Mouse (Mus musculus) forebrain, embryonic 11.5 days (tissue): ENCODE measurements around the gene Pnpla2. TPM values are rescaled to one million over a fixed set of nuclear protein-coding genes. Genes with fewer than 3 reads are reported as not detected.

Experiments used
- ATAC-seq: fragments of 200-750 bp; cut with Nextera tagmentation; replicated peaks from 2 replicates; pipeline ENCODE4 v1.8.0; 2017; ENCODE audit warnings: moderate TSS enrichment; ENCODE audit not compliant: low FRiP score
- DNase-seq: peaks from one replicate; pipeline ENCODE4 v3.0.0-alpha.2; 2017; ENCODE audit warnings: low spot score
- H3K27ac ChIP-seq: fragments of 300-500 bp; sonication (generic); 2 replicates; pipeline ENCODE4 v1.5.1; 2014; ENCODE audit warnings: low read depth, low read length
- H3K27me3 ChIP-seq: fragments of 300-500 bp; sonication (generic); 2 replicates; pipeline ENCODE4 v1.6.1; 2014; ENCODE audit warnings: mild to moderate bottlenecking, low read length, mixed read lengths; ENCODE audit not compliant: control insufficient read depth, insufficient read depth
- H3K36me3 ChIP-seq: fragments of 300-500 bp; sonication (generic); 2 replicates; pipeline ENCODE4 v1.6.1; 2014; ENCODE audit warnings: mild to moderate bottlenecking, low read length, moderate library complexity, mixed read lengths; ENCODE audit not compliant: control insufficient read depth, insufficient read depth
- H3K4me1 ChIP-seq: fragments of 300-500 bp; sonication (generic); replicated peaks from 2 replicates; pipeline ENCODE4 v1.6.1; 2014; ENCODE audit warnings: low read length, mixed read lengths; ENCODE audit not compliant: control insufficient read depth, insufficient read depth
- H3K4me2 ChIP-seq: fragments of 300-500 bp; sonication (generic); 2 replicates; pipeline ENCODE4 v1.6.1; 2014; ENCODE audit warnings: low read depth, mild to moderate bottlenecking, low read length, moderate library complexity, mixed read lengths; ENCODE audit not compliant: severe bottlenecking
- H3K4me3 ChIP-seq: fragments of 300-500 bp; sonication (generic); 2 replicates; pipeline ENCODE4 v1.5.1; 2014; ENCODE audit warnings: low read depth, low read length
- H3K9ac ChIP-seq: fragments of 300-500 bp; sonication (generic); 2 replicates; pipeline ENCODE4 v1.6.1; 2014; ENCODE audit warnings: low read length
- H3K9me3 ChIP-seq: fragments of 300-500 bp; sonication (generic); 2 replicates; pipeline ENCODE4 v1.6.1; 2016; ENCODE audit warnings: low read length, mixed read lengths; ENCODE audit not compliant: control insufficient read depth
- WGBS: fragments of 180-500 bp; shearing (Covaris S2); extraction: QIAGEN DNeasy Blood & Tissue Kit; methylation state at CpG from one replicate; pipeline ENCODE4 v1.1.7; 2014; 5-methylcytosine and 5-hydroxymethylcytosine counted together
- polyA plus RNA-seq: library from polyadenylated mRNA; unstranded; fragments of >200 nt; fragmentation: Nextera tagmentation; extraction: Ambion mirVana; gene quantifications from 2 replicates; pipeline ENCODE4 v1.2.1, GENCODE M21; 2014

Gene Pnpla2
- polyA plus RNA-seq, 1 experiment from 2014 or later = 16.9 TPM

DNA sequence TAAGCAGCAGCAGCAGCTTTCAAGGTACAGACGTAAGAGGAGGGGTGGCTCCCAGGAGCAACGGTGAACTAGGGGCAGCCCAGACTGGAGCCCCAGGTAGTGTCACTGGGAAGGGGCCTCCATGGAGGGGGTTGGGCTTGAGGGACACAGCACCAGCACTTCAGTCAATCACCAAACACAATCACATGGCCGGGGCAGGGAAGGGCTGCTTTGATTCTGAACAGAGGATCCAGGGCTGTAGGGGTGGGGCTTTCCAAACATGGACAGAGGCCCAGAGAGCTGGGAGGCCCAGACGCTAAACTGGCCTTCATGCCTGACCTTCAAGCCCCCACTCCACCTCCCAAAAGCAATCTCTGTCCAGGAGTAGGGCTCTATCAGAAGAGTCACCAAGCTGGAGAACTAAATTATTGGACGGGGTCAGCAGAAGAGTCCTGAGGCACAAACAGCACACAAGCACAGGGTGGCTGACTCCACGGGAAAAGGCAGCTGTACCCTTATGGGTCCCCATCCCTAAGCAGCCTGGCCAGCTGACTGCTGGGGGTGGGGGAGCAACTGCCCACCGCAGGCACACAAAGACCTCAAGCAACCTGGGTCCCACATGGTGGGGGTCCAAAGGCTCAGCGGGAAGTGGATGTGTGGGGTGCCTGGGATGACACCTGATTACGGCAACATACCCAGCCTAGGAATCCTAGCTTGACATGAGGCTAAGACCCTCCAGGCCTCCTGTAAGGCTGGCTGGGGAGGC lies 25.0 kb upstream of the Pnpla2 start:
- no peaks in the 10 kb centered on the region for H3K27me3 ChIP-seq
- H3K4me3 ChIP-seq = peak overlapping the region; percentile 36; the same call in 1 of the 2 replicates
- WGBS = 71% methylated on average over 9 of the region's 9 CpGs
- H3K4me2 ChIP-seq = peak overlapping the region; percentile 64; the same call in 1 of the 2 replicates
- no peak for DNase-seq
- no peak overlapping the region for H3K27ac ChIP-seq
- peak overlapping the region; percentile 57; the same call in 1 of the 2 replicates for H3K9ac ChIP-seq
- ATAC-seq = no peak
- peaks cover 12% of the 10 kb centered on the region for H3K4me1 ChIP-seq
- H3K36me3 ChIP-seq = peaks cover 3% of the 10 kb centered on the region; the same call in 1 of the 2 replicates
- no peaks in the 10 kb centered on the region for H3K9me3 ChIP-seq

DNA sequence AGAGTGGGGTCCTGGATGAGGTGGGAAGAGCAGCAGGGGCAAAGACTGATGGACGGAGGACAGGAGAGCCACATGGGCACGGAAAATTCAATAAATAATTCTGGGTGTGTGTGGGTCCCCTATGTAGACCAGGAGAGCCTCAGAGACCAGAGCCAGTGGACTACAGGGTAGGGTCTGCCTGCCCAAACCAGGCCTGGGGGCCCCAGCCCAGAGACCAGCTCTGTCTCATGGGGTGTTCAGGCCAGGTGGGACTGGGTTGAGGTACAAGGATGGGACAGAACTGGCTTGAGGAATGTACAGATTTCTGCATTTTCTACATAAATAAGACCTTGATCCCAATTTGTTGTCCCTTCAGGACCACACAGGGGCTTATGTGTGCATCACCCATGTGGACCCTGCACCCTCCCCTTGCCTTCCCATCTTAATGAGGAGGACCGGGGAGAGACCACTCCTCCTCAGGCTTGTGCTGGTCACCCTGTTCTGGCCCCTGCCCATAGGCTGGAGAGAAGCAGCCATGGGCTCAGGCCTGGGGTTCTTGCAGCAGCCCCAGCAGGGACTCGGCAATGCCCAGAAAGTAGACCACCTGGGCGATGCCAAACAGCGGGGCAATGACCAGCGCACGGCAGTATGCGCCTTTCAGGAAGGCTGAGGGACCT lies 24.3 kb upstream of the Pnpla2 start:
- Histone ChIP-seq H3K36me3 (peaks cover 3% of the 10 kb centered on the region; the same call in 1 of the 2 replicates), H3K4me2 (no peak overlapping the region), H3K27me3 (no peaks in the 10 kb centered on the region), H3K9me3 (no peaks in the 10 kb centered on the region), H3K27ac (no peak overlapping the region), H3K4me1 (peaks cover 17% of the 10 kb centered on the region), H3K9ac (no peak overlapping the region), H3K4me3 (no peak overlapping the region)
- ATAC-seq (no peak), DNase-seq (peak; percentile 49)
- 94% methylated on average over 9 of the region's 9 CpGs for WGBS

DNA sequence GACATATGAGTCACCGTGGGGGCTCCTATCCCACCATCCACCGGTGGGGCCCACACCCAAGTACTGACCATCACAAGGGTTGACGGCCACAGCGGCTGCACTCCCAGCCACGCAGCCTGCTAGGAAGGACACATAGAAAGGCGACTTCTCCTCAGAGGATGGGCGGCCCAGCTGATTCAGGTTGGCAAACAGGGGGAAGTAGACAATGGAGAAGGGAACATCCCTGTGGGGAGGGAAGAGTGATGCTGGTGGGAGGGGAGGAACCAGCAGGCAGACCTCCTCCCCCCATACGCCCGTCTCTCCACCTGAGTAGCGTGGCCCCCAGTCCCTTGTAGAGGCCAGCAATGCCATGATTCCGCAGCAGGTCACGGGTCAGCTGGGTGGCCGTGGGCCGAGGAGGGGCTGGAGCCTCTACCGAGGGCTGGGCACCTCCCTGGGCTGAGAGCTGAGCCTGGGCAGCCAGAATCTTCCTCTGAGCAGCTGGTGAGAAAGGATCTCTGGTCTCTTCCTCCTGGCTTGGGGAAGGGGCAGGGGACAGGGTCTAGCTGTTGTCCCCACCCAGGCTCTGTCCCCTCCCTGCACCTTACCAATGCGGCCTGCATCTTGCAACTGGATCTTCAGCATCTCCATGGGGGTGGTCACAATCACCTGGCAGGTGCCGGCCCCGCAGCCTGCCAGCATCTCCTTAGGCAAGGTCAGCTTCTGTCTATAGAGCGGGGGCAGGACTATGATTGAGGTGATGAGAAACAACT lies 23.4 kb upstream of the Pnpla2 start:
- peaks cover 19% of the 10 kb centered on the region for H3K4me1 ChIP-seq
- ATAC-seq (no peak), DNase-seq (no peak)
- H3K27me3 ChIP-seq = no peaks in the 10 kb centered on the region
- H3K9me3 ChIP-seq = no peaks in the 10 kb centered on the region
- WGBS = 91% methylated on average over 19 of the region's 19 CpGs
- H3K36me3 ChIP-seq = peaks cover 3% of the 10 kb centered on the region; the same call in 1 of the 2 replicates
- H3K4me2 ChIP-seq = no peak overlapping the region
- H3K9ac ChIP-seq = no peak overlapping the region
- no peak overlapping the region for H3K27ac ChIP-seq
- no peak overlapping the region for H3K4me3 ChIP-seq

DNA sequence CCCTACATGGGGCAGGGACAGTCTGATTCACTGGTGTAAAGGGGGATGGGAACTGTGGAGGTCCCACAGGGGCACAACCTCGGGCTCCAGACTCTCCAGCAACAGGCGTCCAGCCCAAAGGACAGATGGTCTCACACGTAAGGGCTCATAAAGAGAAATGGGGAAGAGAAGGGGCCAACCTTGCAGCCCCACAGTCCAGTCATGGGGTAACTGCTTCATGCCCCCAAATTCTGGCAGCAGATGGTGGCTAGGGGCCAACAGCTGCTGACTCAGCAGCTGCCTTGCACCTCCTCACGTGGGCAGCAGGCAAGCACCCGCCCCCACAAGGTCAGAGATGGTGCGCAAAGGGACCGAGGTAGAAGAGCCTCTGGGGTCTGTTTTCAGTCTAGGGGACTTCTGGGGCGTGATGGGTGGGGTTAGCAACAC lies 22.8 kb upstream of the Pnpla2 start:
- Histone ChIP-seq H3K36me3 (peaks cover 3% of the 10 kb centered on the region; the same call in 1 of the 2 replicates), H3K9me3 (no peaks in the 10 kb centered on the region), H3K9ac (no peak overlapping the region), H3K4me3 (no peak overlapping the region), H3K27ac (no peak overlapping the region), H3K27me3 (no peaks in the 10 kb centered on the region), H3K4me2 (no peak overlapping the region), H3K4me1 (peaks cover 24% of the 10 kb centered on the region)
- 90% methylated on average over 8 of the region's 8 CpGs for WGBS
- ATAC-seq = no peak
- no peak for DNase-seq

DNA sequence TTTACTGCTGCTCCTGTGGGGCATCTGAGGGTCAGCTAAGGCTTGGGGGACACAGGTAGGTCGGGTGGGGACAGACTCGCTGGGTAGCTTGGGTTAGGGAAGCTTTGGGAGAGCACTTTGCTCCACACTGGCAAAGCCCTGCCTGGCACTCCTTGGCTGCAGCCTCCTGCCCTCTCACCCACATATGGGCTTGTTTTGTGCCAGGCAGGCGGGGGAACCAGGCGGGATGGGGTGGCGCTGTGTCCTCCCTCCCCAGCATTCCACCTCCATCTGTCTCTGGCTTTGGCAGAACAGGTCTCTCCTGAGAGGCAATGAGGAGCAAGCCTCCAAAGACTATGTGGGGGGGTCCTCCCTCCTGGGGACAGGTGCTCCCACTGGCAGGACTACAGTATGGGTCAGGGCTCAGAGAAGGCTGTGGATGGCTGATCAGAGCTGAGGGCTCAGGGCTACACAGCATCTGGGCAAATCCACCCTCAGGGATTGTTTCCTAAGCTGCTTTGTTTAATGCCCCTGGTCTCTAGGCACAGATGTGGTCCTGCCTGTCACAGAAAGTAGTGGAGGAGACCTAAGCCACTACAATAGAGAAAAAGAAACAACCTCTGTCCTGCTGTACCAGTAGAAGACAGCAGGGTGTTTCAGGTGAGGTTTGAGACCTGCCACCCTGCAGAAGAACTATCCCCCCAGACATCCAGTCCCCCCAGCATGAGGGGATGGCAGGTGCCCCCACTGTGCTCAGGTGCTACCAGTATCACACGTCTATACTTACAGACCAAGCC lies 22.1 kb upstream of the Pnpla2 start:
- WGBS = 94% methylated on average over 6 of the region's 6 CpGs
- H3K27me3 ChIP-seq = no peaks in the 10 kb centered on the region
- H3K9me3 ChIP-seq = no peaks in the 10 kb centered on the region
- peaks cover 26% of the 10 kb centered on the region for H3K4me1 ChIP-seq
- H3K4me2 ChIP-seq = no peak overlapping the region
- no peak overlapping the region for H3K4me3 ChIP-seq
- DNase-seq = no peak
- peaks cover 3% of the 10 kb centered on the region; the same call in 1 of the 2 replicates for H3K36me3 ChIP-seq
- H3K27ac ChIP-seq = no peak overlapping the region
- no peak for ATAC-seq
- H3K9ac ChIP-seq = no peak overlapping the region; the same call in 1 of the 2 replicates

DNA sequence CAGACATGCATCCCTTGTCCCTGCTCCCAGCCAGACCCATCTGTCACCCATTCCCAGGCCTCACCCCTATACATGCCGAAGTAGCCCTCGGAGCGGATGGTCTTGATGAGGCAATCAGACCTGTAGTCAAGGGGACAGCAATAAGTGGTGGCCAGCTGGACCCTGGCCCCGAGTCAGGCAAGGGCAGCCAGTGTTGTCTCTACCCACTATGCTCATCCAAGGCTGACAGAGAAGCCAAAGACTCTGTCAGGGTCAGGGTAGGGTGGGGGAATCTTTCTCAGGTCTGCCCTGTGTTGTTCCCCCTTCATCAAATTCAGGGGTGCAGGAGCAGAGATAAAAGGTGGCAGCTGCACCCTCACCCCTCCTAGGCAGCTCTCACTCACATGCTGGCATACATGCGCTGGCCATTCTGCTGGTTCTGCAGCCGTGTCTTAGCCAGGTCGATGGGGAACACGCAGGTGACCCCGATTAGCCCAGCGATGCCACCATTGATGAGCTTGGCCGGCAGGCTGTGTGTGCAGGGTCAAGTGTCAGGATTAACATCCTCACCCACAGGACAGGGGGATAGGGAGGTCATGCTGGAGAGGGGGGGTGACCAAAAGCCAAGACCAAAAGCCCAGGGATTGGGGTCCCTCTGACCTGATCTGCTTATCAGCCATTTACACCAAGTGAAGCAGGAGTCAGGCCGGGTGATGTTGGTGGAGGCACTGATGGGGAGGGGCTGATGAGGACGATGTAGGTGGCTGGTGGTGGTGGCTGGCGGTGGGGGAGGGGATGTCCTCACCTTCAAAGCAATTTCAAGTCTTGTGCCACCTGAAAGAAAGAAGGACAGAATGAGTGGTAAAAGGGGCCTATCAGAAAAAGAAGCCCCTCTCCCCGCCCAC lies 21.2 kb upstream of the Pnpla2 start:
- DNase-seq (no peak), ATAC-seq (no peak)
- H3K9ac ChIP-seq = peak overlapping the region; percentile 65
- WGBS = 75% methylated on average over 15 of the region's 15 CpGs
- H3K4me1 ChIP-seq = peaks cover 25% of the 10 kb centered on the region
- peak overlapping the region; percentile 74 for H3K4me2 ChIP-seq
- H3K4me3 ChIP-seq = peak overlapping the region; percentile 43
- no peaks in the 10 kb centered on the region for H3K9me3 ChIP-seq
- 0 out of 2 replicates have a peak overlapping the region, but pooled peaks have one; percentile 64 for H3K27ac ChIP-seq
- H3K36me3 ChIP-seq = peaks cover 5% of the 10 kb centered on the region; the same call in 1 of the 2 replicates
- no peaks in the 10 kb centered on the region for H3K27me3 ChIP-seq

DNA sequence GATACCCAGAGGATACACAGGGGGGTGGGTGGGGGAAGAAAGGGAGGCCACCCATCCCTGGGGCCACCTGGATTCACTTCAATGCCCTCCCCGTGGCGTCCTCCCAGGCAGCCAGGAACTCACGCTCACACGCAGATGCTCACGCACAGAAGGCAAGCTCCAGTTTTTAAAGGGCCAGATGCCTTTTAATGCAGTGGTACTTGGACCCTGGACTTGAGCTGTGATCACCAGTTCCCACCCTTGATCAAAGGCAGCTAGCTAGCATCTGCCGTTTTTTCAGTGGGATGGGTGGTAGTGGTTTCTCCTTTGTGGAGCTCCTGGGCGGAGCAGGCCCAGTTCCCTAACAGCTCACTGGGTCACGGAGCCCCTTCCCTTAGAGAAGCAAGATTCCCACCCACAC lies 20.5 kb upstream of the Pnpla2 start:
- Histone ChIP-seq H3K36me3 (peaks cover 5% of the 10 kb centered on the region; the same call in 1 of the 2 replicates), H3K27me3 (no peaks in the 10 kb centered on the region)
- ATAC-seq = no peak

More for the DNA sequence above, 20.5 kb upstream of the Pnpla2 start:
- Histone ChIP-seq H3K4me1 (peaks cover 23% of the 10 kb centered on the region), H3K9me3 (no peaks in the 10 kb centered on the region), H3K4me3 (peak overlapping the region; percentile 43), H3K4me2 (peak overlapping the region; percentile 74), H3K27ac (peak overlapping the region; percentile 64), H3K9ac (peak overlapping the region; percentile 65)
- DNase-seq = no peak
- 20% methylated on average over 8 of the region's 8 CpGs for whole genome bisulfite sequencing
